Mouse (Mus musculus) liver, embryonic 12.5 days (tissue): ENCODE data around the gene Ddx43. TPM values are rescaled to one million over a fixed set of nuclear protein-coding genes. Genes with fewer than 3 reads are reported as not detected.
"Not testable (repeated sequence)": the region's sequence is repeated elsewhere in the genome, so short reads cannot be mapped to it uniquely, and the experiment has no call there.

Experiments used
- ATAC-seq: fragments of 200-750 bp; cut with Nextera tagmentation; 2 replicates; pipeline ENCODE4 v1.8.0; 2017; ENCODE audit warnings: moderate number of reproducible peaks, mild to moderate bottlenecking, moderate library complexity
- H3K27ac ChIP-seq: fragments of 300-500 bp; sonication (generic); 2 replicates; pipeline ENCODE4 v1.5.1; 2016; ENCODE audit warnings: mild to moderate bottlenecking
- H3K27me3 ChIP-seq: fragments of 300-500 bp; sonication (generic); replicated peaks from 2 replicates; pipeline ENCODE4 v1.6.1; 2016; ENCODE audit warnings: mild to moderate bottlenecking, moderate library complexity
- H3K36me3 ChIP-seq: fragments of 300-500 bp; sonication (generic); 2 replicates; pipeline ENCODE4 v1.6.1; 2016; ENCODE audit warnings: mild to moderate bottlenecking, moderate library complexity
- H3K4me1 ChIP-seq: fragments of 300-500 bp; sonication (generic); 2 replicates; pipeline ENCODE4 v1.6.1; 2016
- H3K4me2 ChIP-seq: fragments of 300-500 bp; sonication (generic); 2 replicates; pipeline ENCODE4 v1.6.1; 2016; ENCODE audit warnings: mild to moderate bottlenecking, moderate library complexity
- H3K4me3 ChIP-seq: fragments of 300-500 bp; sonication (generic); 2 replicates; pipeline ENCODE4 v1.5.1; 2016; ENCODE audit warnings: mild to moderate bottlenecking, moderate library complexity
- H3K9ac ChIP-seq: fragments of 300-500 bp; sonication (generic); 2 replicates; pipeline ENCODE4 v1.6.1; 2016; ENCODE audit warnings: mild to moderate bottlenecking, moderate library complexity
- H3K9me3 ChIP-seq: fragments of 300-500 bp; sonication (generic); replicated peaks from 2 replicates; pipeline ENCODE4 v1.6.1; 2016; ENCODE audit warnings: mild to moderate bottlenecking, moderate library complexity
- WGBS: fragments of 180-500 bp; shearing (Covaris S2); methylation state at CpG from one replicate; pipeline ENCODE4 v1.1.7; 2016; ENCODE audit not compliant: insufficient replicate concordance; 5-methylcytosine and 5-hydroxymethylcytosine counted together
- polyA plus RNA-seq: library from polyadenylated mRNA; unstranded; fragments of >200 nt; fragmentation: Nextera tagmentation; extraction: Ambion mirVana; gene quantifications from 2 replicates; pipeline ENCODE4 v1.2.1, GENCODE M21; 2016

The Ddx43 gene
- polyA plus RNA-seq, 1 experiment from 2014 or later, result not detected

DNA sequence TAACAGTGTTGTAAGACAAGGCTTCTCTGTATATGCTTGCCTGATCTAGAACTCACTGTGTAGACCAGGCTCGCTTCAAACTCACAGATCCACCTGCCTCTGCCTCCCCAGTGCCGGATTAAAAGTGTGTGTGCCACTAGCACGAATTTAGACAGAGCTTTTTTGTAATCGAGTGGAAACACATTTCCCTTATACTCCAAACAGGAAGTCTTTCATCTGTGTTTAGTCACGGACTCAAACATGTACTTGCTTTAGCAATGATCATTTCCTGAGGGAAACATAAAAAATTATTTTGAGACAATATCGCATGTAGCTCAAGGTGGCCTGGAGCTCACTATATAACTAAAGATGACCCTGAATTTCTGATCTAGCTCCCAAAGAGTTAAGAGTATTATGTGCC is 32.2 kb upstream of the Ddx43 start:
- H3K27ac ChIP-seq, result no peak overlapping the region

DNA sequence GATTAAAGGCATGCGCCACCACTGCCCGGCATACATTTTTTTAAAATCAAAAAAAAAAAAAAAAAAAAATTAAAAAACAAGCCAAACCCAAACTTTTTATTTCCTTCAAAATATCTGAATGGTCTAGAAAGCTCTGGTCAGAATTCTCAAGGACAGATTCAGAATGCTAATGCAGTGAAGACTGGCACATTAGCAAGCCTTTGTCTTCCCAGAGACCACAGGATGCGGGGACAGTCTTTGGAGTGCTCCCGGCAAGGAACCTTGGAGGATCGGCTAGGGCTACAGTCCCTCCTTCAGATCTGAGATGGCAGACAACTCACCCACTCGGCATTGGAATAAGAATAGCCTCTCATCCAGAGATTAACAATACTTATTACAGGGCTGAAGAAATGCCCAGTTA is 30.9 kb upstream of the Ddx43 start:
- 82% methylated on average over 6 of the region's 6 CpGs for WGBS
- Histone ChIP-seq H3K9ac (no peak overlapping the region), H3K4me1 (peaks cover 3% of the 10 kb centered on the region; the same call in 1 of the 2 replicates), H3K9me3 (no peaks in the 10 kb centered on the region), H3K27me3 (no peaks in the 10 kb centered on the region), H3K27ac (no peak overlapping the region), H3K36me3 (no peaks in the 10 kb centered on the region), H3K4me3 (no peak overlapping the region), H3K4me2 (no peak overlapping the region)
- ATAC-seq, result no peak

More for the DNA sequence above, 32.2 kb upstream of the Ddx43 start:
- H3K9ac ChIP-seq, result no peak overlapping the region
- H3K36me3 ChIP-seq, result no peaks in the 10 kb centered on the region
- H3K9me3 ChIP-seq, result no peaks in the 10 kb centered on the region
- WGBS, result 36% methylated on average over 6 of the region's 6 CpGs
- H3K4me2 ChIP-seq, result no peak overlapping the region
- H3K4me3 ChIP-seq, result no peak overlapping the region
- H3K27me3 ChIP-seq, result no peaks in the 10 kb centered on the region
- peaks cover 3% of the 10 kb centered on the region; the same call in 1 of the 2 replicates for H3K4me1 ChIP-seq
- no peak for ATAC-seq

DNA sequence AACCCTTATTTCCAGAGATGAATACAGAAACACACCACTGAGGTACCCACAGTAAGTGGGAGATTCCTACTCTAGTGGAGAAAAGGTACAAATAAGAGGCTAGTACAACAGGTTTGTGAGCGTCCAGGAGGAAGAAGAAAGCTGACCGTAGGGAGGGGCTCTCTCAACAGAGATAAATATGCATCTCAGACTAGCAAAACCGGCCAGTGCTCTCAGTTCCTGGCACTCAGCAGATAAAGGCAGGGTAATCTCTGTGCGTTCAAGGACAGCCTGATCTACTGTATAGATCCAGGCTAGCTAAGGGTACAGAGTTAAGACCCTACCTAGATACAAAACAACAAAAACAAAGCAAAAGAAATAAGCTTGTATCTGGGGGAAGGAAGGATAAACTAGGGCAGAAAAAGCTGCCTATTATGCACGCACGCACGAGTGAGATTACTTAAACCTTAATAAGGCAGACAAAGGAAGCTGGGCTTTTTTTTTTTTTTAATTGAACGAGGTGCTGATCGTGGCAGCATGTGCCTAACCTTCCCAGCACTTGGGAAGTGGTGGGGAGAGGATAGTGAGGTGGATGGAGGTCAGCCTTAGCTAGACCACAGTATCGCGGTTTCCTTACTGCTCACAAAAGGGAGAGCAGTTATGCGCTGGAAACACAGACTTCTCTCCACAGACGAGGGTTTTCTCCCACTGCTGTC is 29.6 kb upstream of the Ddx43 start:
- no peaks in the 10 kb centered on the region for H3K27me3 ChIP-seq
- H3K9me3 ChIP-seq, result no peaks in the 10 kb centered on the region
- H3K4me3 ChIP-seq, result no peak overlapping the region
- ATAC-seq, result no peak
- no peak overlapping the region for H3K4me2 ChIP-seq
- H3K4me1 ChIP-seq, result peaks cover 3% of the 10 kb centered on the region; the same call in 1 of the 2 replicates
- 43% methylated on average over 13 of the region's 13 CpGs for WGBS
- H3K36me3 ChIP-seq, result no peaks in the 10 kb centered on the region
- H3K27ac ChIP-seq, result no peak overlapping the region
- no peak overlapping the region for H3K9ac ChIP-seq

DNA sequence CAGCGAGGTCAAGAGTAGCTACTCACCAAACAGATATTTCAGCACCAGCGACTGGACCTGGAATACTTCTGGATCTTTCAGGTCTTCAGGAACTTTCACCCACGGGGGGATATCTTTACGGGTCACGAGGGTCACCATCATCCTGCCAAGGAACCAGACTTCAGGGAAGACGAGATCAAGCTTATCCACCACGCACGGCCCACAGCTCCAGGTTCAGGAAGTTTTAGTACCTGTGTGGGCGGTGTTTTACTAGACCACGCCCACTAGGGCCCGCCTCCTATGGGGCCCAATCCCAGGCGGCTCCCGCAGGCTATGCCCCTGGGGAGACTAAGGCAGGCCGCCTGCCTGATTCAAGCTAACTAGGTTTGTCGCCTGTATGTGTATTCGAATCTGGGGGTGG is 27.6 kb upstream of the Ddx43 start, which contains the start of gene Dppa5a:
Gene Dppa5a (minus strand): TSS at position 219 of the 400 bp plus-strand sequence.
- not testable (repeated sequence) for H3K27me3 ChIP-seq, H3K4me3 ChIP-seq, H3K36me3 ChIP-seq, H3K9me3 ChIP-seq, H3K27ac ChIP-seq, ATAC-seq, H3K4me1 ChIP-seq, H3K9ac ChIP-seq, H3K4me2 ChIP-seq
- WGBS, result 72% methylated on average over 16 of the region's 16 CpGs

DNA sequence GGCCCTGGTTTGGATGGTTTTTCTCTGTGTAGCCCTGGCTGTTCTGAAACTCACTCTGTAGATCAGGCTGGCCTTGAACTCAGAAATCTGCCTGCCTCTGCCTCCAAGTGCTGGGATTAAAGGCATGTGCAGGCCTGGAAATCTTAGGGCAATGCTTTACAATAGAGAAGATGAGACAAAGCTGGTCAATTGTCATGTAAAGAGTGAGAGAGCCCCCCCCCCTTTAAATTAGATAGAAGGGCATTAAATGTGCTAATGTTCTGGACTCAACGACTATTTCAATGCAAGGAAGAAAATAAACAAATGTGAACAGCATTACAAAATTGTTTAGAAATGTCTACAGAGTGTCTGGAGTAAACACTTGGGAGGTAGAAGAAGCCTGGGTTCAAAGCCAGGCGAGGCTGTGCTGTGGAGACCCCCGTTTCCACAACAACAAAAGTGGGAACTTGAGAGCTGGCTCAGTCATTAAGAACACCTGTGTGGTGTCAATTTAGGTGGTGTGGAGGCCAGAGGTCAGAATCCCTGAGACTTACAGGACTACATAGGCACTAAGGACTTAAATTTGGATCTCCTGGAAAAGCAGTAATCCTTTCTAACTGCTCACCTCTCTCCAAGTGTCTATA is 26.8 kb upstream of the Ddx43 start:
- Histone ChIP-seq H3K4me3 (no peak overlapping the region), H3K4me1 (peaks cover 3% of the 10 kb centered on the region; the same call in 1 of the 2 replicates), H3K27ac (no peak overlapping the region), H3K9me3 (no peaks in the 10 kb centered on the region), H3K36me3 (no peaks in the 10 kb centered on the region), H3K9ac (no peak overlapping the region), H3K27me3 (no peaks in the 10 kb centered on the region), H3K4me2 (no peak overlapping the region)
- 58% methylated on average over 3 of the region's 3 CpGs for WGBS
- ATAC-seq, result no peak

DNA sequence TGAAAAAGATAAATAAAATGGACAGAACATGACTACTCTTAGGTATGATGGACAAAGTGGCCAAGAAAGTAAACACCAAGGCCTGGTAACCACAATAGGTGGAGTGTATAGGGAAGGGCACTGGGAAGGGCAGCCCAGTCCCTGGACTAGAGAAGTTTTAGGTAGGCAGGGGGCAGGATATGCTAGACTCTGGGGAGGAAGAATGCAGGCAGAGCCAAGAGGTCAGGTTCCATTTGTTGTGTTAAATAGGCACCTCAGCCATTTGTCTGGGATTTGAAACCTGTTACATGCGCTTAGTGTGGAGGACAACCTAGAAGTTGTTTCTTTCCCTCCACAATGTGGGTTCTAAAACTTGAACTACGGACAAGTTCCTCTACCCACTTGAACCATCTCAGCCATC is 26.2 kb upstream of the Ddx43 start:
- 77% methylated on average over 2 of the region's 2 CpGs for WGBS
- ATAC-seq, result no peak
- peaks cover 3% of the 10 kb centered on the region; the same call in 1 of the 2 replicates for H3K4me1 ChIP-seq
- H3K9ac ChIP-seq, result no peak overlapping the region
- no peak overlapping the region for H3K4me3 ChIP-seq
- H3K27me3 ChIP-seq, result peaks cover 5% of the 10 kb centered on the region; the same call in 1 of the 2 replicates
- no peak overlapping the region for H3K4me2 ChIP-seq
- H3K27ac ChIP-seq, result no peak overlapping the region
- no peaks in the 10 kb centered on the region for H3K9me3 ChIP-seq
- H3K36me3 ChIP-seq, result no peaks in the 10 kb centered on the region

DNA sequence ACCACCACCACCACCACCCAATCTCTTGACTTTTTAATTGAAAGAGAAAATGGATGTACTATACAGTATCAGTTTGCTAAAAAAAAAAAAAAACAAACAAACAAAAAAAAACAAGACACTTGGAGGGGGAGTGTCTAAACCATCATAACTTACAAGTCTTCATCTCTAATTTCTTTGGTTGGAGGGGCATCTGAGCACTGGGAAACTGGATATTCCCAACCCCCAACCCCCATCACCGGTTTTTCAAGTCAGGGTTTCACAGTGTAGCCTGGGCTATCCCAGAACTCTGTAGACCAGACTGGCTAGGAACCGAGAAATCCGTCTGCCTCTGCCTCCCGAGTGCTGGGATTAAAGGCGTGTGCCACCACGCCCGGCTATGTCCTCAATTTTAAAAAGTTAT is 25.8 kb upstream of the Ddx43 start:
- no peaks in the 10 kb centered on the region for H3K36me3 ChIP-seq
- H3K4me1 ChIP-seq, result peaks cover 3% of the 10 kb centered on the region; the same call in 1 of the 2 replicates
- peaks cover 9% of the 10 kb centered on the region; the same call in 1 of the 2 replicates for H3K27me3 ChIP-seq
- 77% methylated on average over 7 of the region's 7 CpGs for WGBS
- no peak overlapping the region for H3K9ac ChIP-seq
- no peak for ATAC-seq
- no peaks in the 10 kb centered on the region for H3K9me3 ChIP-seq
- H3K4me3 ChIP-seq, result no peak overlapping the region
- no peak overlapping the region for H3K4me2 ChIP-seq
- H3K27ac ChIP-seq, result no peak overlapping the region

DNA sequence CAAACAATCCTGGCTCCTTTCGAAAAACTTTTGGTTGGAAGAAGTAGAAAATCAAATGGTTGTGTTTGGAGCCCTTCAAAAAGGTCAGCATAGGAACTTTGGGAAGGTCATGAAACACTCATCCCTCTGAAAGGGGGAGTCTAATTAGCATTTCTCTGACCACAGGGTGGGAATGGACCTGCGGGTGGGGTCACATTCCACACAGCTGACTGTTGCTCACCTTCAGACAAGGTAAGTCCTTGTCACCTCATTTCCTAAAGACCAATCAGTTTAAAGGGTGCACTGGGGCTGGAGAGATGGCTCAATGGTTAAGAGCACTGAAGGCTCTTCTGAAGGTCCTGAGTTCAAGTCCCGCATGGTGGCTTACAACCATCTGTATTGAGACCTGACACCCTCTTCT is 24.1 kb upstream of the Ddx43 start:
- Histone ChIP-seq H3K9me3 (no peaks in the 10 kb centered on the region), H3K4me2 (no peak overlapping the region), H3K9ac (no peak overlapping the region), H3K36me3 (no peaks in the 10 kb centered on the region), H3K4me3 (no peak overlapping the region), H3K27me3 (peaks cover 12% of the 10 kb centered on the region; the same call in 1 of the 2 replicates), H3K4me1 (no peaks in the 10 kb centered on the region), H3K27ac (no peak overlapping the region)
- ATAC-seq, result no peak
- WGBS, result 75% methylated on average over 3 of the region's 3 CpGs

DNA sequence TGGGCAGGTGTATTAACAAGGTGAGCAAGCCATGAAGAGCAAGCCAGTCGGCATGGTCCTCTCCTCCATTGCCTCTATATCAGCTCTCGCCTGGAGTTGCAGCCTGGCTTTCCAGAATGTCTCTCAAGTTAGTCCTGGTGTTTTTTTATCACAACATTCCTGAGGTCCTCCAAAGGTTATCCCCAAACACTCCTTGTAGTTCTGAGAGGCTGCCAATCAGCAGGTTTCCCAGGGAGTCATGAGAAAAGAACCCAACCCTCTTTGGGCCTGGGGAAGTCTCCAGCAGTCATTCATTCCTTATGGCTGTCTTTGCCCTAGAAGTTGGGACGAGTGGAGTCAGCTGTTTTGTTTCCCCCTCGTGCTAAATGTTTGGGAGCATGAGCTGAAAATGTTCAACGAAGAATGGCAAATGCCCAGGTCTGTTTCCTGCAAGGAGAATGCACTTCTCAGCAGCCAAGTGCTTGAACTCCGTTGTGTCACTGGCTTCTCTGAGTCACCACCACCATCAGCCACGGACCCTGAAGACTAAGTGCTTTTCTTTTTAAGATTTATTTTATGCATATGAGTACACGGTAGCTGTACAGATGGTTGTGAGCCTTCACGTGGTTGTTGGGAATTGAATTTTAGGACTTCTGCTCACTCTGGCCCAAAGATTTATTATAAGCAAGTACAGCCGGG is 22.6 kb upstream of the Ddx43 start:
- Histone ChIP-seq H3K4me2 (no peak overlapping the region), H3K27ac (no peak overlapping the region), H3K9ac (no peak overlapping the region), H3K9me3 (no peaks in the 10 kb centered on the region), H3K4me3 (no peak overlapping the region), H3K36me3 (no peaks in the 10 kb centered on the region), H3K27me3 (peaks cover 26% of the 10 kb centered on the region), H3K4me1 (peaks cover 1% of the 10 kb centered on the region; the same call in 1 of the 2 replicates)
- ATAC-seq, result no peak
- 62% methylated on average over 10 of the region's 10 CpGs for WGBS

DNA sequence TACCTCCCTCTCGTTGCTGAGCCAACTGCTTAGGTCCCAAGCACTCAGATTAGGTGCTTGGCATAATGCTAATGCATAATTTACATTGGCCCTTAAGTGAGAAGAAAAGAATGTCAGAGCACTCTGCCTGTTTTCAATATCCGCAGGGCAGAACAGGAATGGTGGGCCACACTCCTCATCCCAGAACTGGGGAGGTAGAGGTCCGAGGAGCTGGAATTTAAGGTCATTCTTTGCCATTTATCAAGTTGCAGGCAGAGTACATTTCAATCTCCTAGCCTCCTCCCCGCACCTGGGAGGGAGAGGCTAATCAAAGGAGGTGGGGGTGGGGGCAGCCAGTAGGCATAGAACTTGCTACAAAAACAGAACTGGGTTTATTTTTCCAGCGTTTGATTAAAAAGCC is 21.2 kb upstream of the Ddx43 start:
- Histone ChIP-seq H3K4me2 (no peak overlapping the region), H3K27ac (no peak overlapping the region), H3K36me3 (no peaks in the 10 kb centered on the region), H3K27me3 (peaks cover 39% of the 10 kb centered on the region), H3K9me3 (no peaks in the 10 kb centered on the region), H3K9ac (no peak overlapping the region), H3K4me3 (no peak overlapping the region), H3K4me1 (peaks cover 7% of the 10 kb centered on the region; the same call in 1 of the 2 replicates)
- no peak for ATAC-seq
- 41% methylated on average over 5 of the region's 5 CpGs for WGBS

DNA sequence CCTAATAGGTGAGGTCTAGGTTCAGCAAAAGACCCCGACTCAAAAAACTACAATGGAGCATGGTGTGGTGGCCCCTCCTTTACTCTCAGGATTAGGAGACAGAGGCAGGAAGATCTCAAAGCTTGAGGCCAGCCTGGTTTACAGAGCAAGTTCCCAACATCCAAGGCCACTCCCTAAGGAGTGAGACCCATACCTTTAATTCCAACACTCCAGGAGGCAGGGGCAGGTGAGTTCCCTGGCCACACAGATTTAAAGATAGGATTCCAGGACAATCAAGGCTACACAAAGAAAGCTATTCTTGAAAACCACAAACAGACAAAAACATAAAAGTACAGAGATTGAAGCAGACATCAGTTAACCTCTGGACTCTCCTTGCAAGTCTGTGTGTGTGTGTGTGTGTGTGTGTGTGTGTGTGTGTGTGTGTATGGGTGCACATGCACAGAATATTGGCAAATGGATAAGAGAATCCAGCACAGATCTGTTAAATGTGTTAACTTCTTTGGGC is 20.6 kb upstream of the Ddx43 start:
- H3K36me3 ChIP-seq, result no peaks in the 10 kb centered on the region
- H3K9me3 ChIP-seq, result no peaks in the 10 kb centered on the region
- no peak overlapping the region for H3K27ac ChIP-seq
- H3K4me2 ChIP-seq, result no peak overlapping the region
- H3K4me3 ChIP-seq, result no peak overlapping the region
- peaks cover 44% of the 10 kb centered on the region for H3K27me3 ChIP-seq
- WGBS, result 55% methylated on average over 1 of the region's 1 CpGs
- H3K9ac ChIP-seq, result no peak overlapping the region
- ATAC-seq, result no peak
- H3K4me1 ChIP-seq, result peaks cover 7% of the 10 kb centered on the region; the same call in 1 of the 2 replicates

DNA sequence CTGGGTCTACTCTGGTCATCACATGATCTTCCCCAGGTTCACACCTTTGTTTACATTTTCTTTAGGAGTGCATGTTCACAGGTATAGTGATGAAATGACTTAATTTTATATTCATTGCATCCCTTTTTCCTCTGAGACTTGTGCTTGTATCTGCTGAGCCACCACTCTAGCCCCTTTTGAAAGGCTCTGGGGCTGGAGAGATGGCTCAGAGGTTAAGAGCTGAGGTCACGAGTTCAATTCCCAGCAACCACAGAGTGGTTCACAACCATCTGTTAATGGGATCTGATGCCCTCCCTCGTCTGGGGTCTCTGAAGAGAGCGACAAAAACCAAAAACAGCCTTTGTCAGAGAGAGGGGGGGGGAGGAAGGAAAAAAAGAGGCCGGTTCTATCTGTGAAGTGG is 20.1 kb upstream of the Ddx43 start:
- Histone ChIP-seq H3K27ac (no peak overlapping the region), H3K27me3 (peaks cover 50% of the 10 kb centered on the region), H3K9me3 (no peaks in the 10 kb centered on the region), H3K36me3 (no peaks in the 10 kb centered on the region), H3K4me2 (no peak overlapping the region), H3K9ac (no peak overlapping the region), H3K4me3 (no peak overlapping the region), H3K4me1 (peaks cover 7% of the 10 kb centered on the region; the same call in 1 of the 2 replicates)
- 63% methylated on average over 4 of the region's 4 CpGs for WGBS
- no peak for ATAC-seq
